Mouse (Mus musculus) urinary bladder, adult 2 months (tissue): Measurements from ENCODE around the gene Cep290. TPM values are rescaled to one million over a fixed set of nuclear protein-coding genes. Genes with fewer than 3 reads are reported as not detected.

Experiments used
- DNase-seq: peaks from one replicate; pipeline ENCODE4 v3.0.0; 2022; ENCODE audit warnings: low spot score
- polyA plus RNA-seq: library from polyadenylated mRNA; depleted of rRNA; stranded (reverse); fragments of >200 nt; gene quantifications from 2 replicates; pipeline ENCODE4 v1.2.3, GENCODE M21; 2012; rRNA removed

Gene Cep290
- polyA plus RNA-seq, 1 experiment: 6.5 TPM

GRCm38 (mm10) chr10:100590323-100590722 lies 103.0 kb downstream of the Cep290 start, which contains the start of the genes 4930430F08Rik and 1700017N19Rik:
4930430F08Rik (minus strand) TSS chr10:100590423.
1700017N19Rik (plus strand) TSS chr10:100590484.
- DNase-seq: no peak

GRCm38 (mm10) chr10:100598339-100598738 lies 111.0 kb downstream of the Cep290 start:
- DNase-seq: no peak

GRCm38 (mm10) chr10:100603511-100603910 lies 116.2 kb downstream of the Cep290 start:
- DNase-seq: no peak

GRCm38 (mm10) chr10:100604254-100604653 lies 116.9 kb downstream of the Cep290 start:
- no peak for DNase-seq

GRCm38 (mm10) chr10:100617233-100617903 lies 130.0 kb downstream of the Cep290 start:
- no peak for DNase-seq

GRCm38 (mm10) chr10:100619474-100619873 lies 132.1 kb downstream of the Cep290 start:
- no peak for DNase-seq

- DNase-seq: no peak
Observed at GRCm38 (mm10) chr10:100620040-100620439, 132.7 kb downstream of the Cep290 start.

- DNase-seq: no peak
Observed at GRCm38 (mm10) chr10:100622494-100622893, 135.1 kb downstream of the Cep290 start.

Other genes with a start within 250 kb of the Cep290 start
- not detected in 2 replicates for gene Gm4301, start 151.9 kb upstream of the Cep290 start, polyA plus RNA-seq
- gene Gm4302, start 146.7 kb upstream of the Cep290 start, polyA plus RNA-seq: not detected in 2 replicates
- gene Gm4303, start 141.6 kb upstream of the Cep290 start, polyA plus RNA-seq: not detected in 2 replicates
- not detected in 2 replicates for gene Gm4305, start 136.5 kb upstream of the Cep290 start, polyA plus RNA-seq
- gene Gm4307, start 126.2 kb upstream of the Cep290 start, polyA plus RNA-seq: not detected in 2 replicates
- gene Gm4312, start 105.0 kb upstream of the Cep290 start, polyA plus RNA-seq: not detected in 2 replicates
- 16.8 and 17.2 TPM in 2 replicates for gene Tmtc3, start 208 bp upstream of the Cep290 start, polyA plus RNA-seq
- gene 4930430F08Rik, start 102.9 kb downstream of the Cep290 start, polyA plus RNA-seq: 11.8 and 12.3 TPM in 2 replicates
- not detected in 2 replicates for gene 1700017N19Rik, start 102.9 kb downstream of the Cep290 start, polyA plus RNA-seq